Mouse (Mus musculus): ENCODE measurements at regions not wholly inside any gene's neighbourhood (a gene's known extent, or its start where the extent isn't known, plus 50 kb on each side); places are given as distances from the start of the nearest gene placed in this dataset.

DNA sequence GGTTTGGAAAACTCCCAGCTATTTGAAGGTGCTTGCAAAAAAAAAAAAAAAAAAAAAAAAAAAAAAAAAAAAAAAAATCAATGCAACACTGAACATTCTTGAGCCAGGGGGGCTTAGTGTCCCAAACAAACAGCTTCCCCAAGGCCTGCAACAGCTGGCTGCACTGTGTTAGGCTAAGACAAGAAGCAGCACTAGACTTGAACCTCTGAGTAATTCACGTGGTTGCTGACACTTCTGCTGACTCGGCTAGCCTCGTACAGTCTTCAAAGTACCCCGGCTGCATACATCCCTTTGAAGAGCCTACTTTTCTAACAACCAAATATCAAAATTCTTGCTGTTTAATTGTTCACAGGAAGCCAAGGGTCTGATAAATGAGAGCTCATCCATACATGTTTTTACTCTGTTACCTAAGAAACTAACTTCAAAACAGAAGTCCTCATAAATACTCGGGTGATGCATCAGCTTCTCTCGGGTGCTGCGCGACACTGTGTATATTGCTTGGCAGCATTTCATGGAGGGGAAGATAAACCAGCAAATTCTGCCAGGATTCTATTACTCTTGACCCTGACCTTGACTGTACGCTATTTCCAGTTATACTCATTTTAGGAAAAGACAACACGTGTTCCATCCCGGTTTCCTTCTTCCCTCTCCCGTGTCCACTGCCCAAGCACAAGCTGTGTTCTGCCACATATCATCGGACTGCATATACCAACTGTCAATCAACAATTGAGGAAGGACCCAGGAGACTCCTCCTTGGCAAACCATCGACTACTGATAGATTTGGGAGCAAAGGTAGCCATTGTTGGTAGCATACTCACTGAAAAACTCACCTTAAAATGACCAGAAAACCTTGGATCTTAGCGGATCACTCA lies 352.8 kb upstream of the Nt5c1b start:
- TF ChIP-seq CTCF (IDR thresholded peaks at IDR 0.05; ENCODE audit: borderline replicate concordance, extremely low read depth, insufficient read depth, insufficient read length) (no peak), POLR2A (IDR thresholded peaks at IDR 0.05; ENCODE audit: borderline replicate concordance, extremely low read depth, insufficient read depth, insufficient read length, poor library complexity, severe bottlenecking) (no peak)
